Mouse (Mus musculus): Measurements from ENCODE around the gene Top2a. TPM values are rescaled to one million over a fixed set of nuclear protein-coding genes. Genes with fewer than 3 reads are reported as not detected.
A peak's percentile ranks its signal among the peaks of the same experiment; 100 is the strongest.

Gene Top2a
- polyA plus RNA-seq, 1 experiment: 161 TPM

DNA sequence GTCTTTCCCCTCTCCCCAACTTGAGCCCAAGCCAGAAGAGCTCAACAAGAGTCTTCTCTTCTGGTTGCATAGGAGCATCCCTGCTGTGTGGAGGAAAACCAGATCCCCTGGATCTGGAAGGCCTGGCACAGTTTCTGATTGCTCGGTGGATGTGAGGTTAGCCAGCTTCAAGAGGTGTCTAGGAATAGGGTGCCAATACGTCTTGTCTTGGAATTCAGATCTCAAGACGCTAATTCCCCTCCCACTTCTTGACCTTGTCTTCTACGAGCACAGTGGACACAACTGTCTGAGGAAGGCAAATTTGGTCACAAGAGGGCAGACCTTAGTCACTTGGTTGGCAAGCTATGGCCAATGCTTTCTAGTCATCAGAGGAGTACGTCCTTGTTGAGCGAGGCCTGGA is 19.6 kb upstream of the Top2a start:
- WGBS: 57% methylated on average over 6 of the region's 6 CpGs
- no peak overlapping the region for H3K27ac ChIP-seq (ENCODE audit: control insufficient read depth, insufficient read depth, low read depth, low read length, poor library complexity)
- no peak overlapping the region for H3K4me3 ChIP-seq (replicated peaks; ENCODE audit: control insufficient read depth, low read depth, low read length)
- H3K4me1 ChIP-seq (ENCODE audit: control insufficient read depth, insufficient read depth, low read length): peaks cover 3% of the 10 kb centered on the region
- no peak for TF ChIP-seq CTCF (IDR thresholded peaks at IDR 0.05; ENCODE audit: control insufficient read depth, insufficient read depth, low read length)
- no peak for TF ChIP-seq POLR2A (IDR thresholded peaks at IDR 0.05; ENCODE audit: borderline replicate concordance, control insufficient read depth, low read depth, low read length)

DNA sequence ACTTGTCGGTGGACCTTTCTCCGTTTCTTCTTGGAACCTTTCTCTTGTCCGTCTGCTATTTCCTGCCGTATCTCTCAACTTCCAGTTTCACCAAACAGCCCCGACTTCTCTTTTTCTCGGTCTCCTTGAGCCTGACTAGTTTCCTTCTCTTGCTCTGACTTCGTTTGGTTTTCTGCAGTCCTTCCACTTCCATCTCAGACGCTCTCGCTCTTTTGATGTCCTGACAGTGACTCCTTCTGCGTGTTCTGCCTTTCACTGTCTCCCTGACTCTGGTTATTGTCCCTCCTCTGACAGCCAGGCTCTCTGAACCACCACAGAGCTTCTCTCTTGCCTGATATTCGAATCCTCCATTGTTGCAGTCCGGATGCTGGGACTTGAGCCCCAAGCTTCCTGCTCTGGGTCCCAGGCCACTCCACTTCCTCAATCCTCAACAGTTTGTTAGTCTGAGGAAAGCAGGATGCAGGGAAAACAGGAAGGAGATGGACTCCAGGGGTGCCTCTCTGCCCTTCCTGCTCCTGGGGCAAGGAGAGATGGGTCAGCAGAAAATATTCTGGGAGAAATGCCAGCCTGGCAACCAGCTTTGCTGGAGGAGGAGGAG is 18.9 kb upstream of the Top2a start:
- peak overlapping the region; percentile 70 for H3K4me3 ChIP-seq (replicated peaks; ENCODE audit: control insufficient read depth, low read depth, low read length)
- 2% methylated on average over 12 of the region's 12 CpGs for WGBS
- peaks cover 3% of the 10 kb centered on the region for H3K4me1 ChIP-seq (ENCODE audit: control insufficient read depth, insufficient read depth, low read length)
- no peak for TF ChIP-seq POLR2A (IDR thresholded peaks at IDR 0.05; ENCODE audit: borderline replicate concordance, control insufficient read depth, low read depth, low read length)
- no peak for TF ChIP-seq CTCF (IDR thresholded peaks at IDR 0.05; ENCODE audit: control insufficient read depth, insufficient read depth, low read length)
- peak overlapping the region; percentile 82 for H3K27ac ChIP-seq (ENCODE audit: control insufficient read depth, insufficient read depth, low read depth, low read length, poor library complexity)

DNA sequence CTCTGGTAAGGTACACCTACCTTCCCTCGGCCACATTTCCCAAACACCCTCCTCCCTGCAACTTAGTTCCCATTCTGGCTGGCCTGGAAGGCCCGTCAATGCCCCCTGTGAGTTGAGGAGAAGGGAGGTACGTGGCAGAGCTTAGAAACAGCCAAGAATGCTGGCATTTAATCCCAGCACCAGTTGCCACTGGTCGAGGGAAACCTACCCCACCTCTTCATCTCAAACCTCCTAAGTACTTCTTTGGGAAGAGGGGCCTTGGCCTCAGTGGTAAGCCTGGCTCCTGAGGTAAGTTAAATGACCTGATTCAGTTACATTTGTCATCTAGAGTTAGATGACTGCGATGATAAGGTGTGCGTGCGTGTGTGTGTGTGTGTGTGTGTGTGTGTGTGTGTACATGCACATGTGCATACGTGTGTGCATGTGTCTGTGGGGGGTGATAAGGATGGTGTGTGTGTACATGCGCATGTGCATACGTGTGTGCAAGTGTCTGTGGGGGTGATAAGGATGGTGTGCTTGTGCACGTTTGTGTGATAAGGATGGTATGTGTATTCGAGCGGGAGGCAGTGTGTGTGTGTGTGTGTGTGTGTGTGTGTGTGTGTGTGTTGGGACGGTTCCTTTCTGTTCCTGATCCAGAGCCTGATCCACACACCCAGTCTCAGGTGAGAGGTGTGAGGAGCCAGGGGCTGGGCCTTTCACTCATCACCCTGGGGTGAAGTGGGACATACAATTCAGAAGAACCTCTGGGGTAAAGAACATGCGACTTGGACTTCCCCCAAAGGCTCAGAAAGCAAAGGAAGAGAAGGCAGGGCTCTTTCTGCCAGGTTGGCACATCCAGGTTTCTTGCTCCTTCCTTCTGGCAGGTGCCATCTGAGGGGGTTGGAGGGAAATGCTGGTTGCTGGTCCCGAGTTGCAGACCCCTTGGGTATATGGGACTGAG is 18.1 kb upstream of the Top2a start:
- Histone ChIP-seq H3K4me3 (replicated peaks; ENCODE audit: control insufficient read depth, low read depth, low read length) (peak overlapping the region; percentile 70), H3K27ac (ENCODE audit: control insufficient read depth, insufficient read depth, low read depth, low read length, poor library complexity) (peak overlapping the region; percentile 82), H3K4me1 (ENCODE audit: control insufficient read depth, insufficient read depth, low read length) (peaks cover 3% of the 10 kb centered on the region)
- 8% methylated on average over 16 of the region's 16 CpGs for WGBS
- TF ChIP-seq CTCF (IDR thresholded peaks at IDR 0.05; ENCODE audit: control insufficient read depth, insufficient read depth, low read length): no peak
- no peak for TF ChIP-seq POLR2A (IDR thresholded peaks at IDR 0.05; ENCODE audit: borderline replicate concordance, control insufficient read depth, low read depth, low read length)

DNA sequence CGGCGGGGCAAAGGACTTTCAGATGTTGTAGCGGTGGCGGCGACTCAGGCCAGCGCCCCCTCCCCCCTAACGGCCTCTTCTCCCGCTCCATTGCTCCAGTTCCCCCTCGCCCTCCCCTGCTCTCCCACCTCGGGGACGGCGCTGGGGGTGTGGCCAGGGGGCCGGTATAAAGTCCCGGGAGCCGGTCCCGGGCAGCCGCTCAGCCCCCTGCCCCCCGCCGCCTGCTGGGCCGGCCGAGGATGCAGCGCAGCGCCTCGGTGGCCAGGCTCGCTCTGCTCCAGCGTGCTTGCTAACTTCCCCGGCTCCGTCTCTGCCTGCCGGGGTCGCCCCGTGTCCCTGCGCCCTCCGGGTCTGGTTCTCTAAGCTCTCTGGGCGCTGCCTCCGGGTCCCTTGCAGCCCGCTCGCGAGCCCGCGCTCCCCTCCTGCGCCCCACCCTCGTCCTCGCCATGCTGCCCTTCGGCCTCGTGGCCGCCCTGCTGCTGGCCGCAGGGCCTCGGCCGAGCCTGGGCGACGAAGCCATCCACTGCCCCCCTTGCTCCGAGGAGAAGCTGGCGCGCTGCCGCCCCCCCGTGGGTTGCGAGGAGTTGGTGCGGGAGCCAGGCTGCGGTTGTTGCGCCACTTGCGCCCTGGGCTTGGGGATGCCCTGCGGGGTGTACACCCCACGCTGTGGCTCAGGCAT is 17.2 kb upstream of the Top2a start, which contains the start of gene Igfbp4:
Igfbp4 (plus strand) TSS at position 194 of the 679 bp plus-strand sequence.
- Histone ChIP-seq H3K4me3 (replicated peaks; ENCODE audit: control insufficient read depth, low read depth, low read length) (peak within 1 kb of the TSS; percentile 70), H3K27ac (ENCODE audit: control insufficient read depth, insufficient read depth, low read depth, low read length, poor library complexity) (peak within 1 kb of the TSS; percentile 79), H3K4me1 (ENCODE audit: control insufficient read depth, insufficient read depth, low read length) (peaks cover 3% of the 10 kb centered on the region)
- TF ChIP-seq POLR2A (IDR thresholded peaks at IDR 0.05; ENCODE audit: borderline replicate concordance, control insufficient read depth, low read depth, low read length) (peak; percentile 9; the same call in 1 of the 2 replicates), CTCF (IDR thresholded peaks at IDR 0.05; ENCODE audit: control insufficient read depth, insufficient read depth, low read length) (no peak)
- under 1% methylated on average over 63 of the region's 63 CpGs for WGBS

DNA sequence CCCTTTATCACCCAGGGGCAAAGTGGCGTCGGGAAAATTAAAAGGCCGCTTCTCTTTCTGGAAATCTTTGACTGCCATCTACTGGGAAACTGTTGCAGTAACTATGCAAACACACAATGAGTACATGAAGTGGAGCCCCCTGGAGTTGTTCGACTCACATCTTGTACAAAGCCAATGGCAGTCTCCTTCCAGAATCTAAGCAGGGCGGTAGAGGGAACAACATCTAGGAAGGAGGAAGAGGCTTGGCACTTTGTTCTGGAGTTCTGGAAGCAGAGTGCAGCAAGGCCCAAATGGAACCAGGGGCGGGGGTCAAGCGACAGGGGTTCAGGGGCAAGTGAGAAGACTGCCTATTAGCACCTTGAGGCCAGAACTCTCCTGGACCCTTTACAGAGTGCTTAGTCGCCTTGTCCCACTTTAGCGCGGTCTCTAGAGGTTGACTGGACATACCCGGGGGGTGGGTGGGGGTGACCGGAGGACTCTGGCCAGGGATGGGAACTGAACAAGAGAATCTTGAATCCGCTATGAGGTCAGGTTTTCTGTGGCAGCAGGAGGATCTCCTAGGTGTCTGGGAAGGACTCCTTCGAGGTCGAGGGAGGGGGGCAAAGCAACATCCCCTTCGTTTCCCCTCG is 16.5 kb upstream of the Top2a start:
- no peak for TF ChIP-seq CTCF (IDR thresholded peaks at IDR 0.05; ENCODE audit: control insufficient read depth, insufficient read depth, low read length)
- no peak for TF ChIP-seq POLR2A (IDR thresholded peaks at IDR 0.05; ENCODE audit: borderline replicate concordance, control insufficient read depth, low read depth, low read length)
- 2% methylated on average over 17 of the region's 17 CpGs for WGBS
- H3K4me1 ChIP-seq (ENCODE audit: control insufficient read depth, insufficient read depth, low read length): peaks cover 3% of the 10 kb centered on the region
- H3K4me3 ChIP-seq (replicated peaks; ENCODE audit: control insufficient read depth, low read depth, low read length): peak overlapping the region; percentile 56
- H3K27ac ChIP-seq (ENCODE audit: control insufficient read depth, insufficient read depth, low read depth, low read length, poor library complexity): peak overlapping the region; percentile 79

DNA sequence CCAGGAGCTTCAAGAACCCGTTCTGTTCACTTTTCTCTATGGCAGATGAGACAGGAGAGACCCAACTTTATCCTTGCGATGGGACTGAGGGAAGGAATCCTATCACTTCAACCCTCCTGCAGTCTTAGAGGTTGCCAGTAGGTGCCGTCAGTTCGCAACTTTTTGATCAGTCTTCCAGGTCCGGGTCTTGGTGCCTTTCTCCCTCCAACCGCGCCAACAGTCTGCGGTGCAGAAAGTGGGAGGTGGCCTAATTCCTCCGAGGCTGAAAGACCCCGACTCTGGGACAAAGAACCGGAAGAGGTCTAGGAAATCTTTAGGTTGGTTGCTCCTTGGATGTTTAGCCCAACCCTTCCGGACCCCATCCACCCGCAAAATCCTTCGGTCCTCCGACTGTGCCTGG is 15.8 kb upstream of the Top2a start:
- no peak overlapping the region for H3K27ac ChIP-seq (ENCODE audit: control insufficient read depth, insufficient read depth, low read depth, low read length, poor library complexity)
- H3K4me1 ChIP-seq (ENCODE audit: control insufficient read depth, insufficient read depth, low read length): peaks cover 3% of the 10 kb centered on the region
- under 1% methylated on average over 15 of the region's 15 CpGs for WGBS
- no peak for TF ChIP-seq POLR2A (IDR thresholded peaks at IDR 0.05; ENCODE audit: borderline replicate concordance, control insufficient read depth, low read depth, low read length)
- peak; percentile 69 for TF ChIP-seq CTCF (IDR thresholded peaks at IDR 0.05; ENCODE audit: control insufficient read depth, insufficient read depth, low read length)
- H3K4me3 ChIP-seq (replicated peaks; ENCODE audit: control insufficient read depth, low read depth, low read length): peak overlapping the region; percentile 29

DNA sequence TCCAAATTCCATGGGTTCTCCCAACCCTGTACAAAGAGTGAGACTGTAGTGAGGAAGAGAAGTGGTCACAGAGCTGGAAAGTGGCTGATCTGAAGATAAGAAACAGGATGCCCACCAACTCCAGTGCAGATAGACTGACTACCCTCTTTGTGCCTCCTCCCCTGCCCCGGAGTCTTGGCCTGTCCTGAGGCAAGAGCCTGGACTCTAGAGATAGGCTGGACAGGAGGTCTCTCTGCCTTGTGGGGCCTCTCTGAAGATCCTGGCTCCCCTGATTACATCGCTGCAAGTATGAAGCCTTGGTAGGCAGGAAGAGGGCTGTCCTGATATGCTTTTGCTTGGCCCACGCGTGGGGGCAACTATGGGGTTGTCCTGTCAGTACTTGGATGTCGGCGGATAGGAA is 12.3 kb upstream of the Top2a start:
- Histone ChIP-seq H3K4me1 (ENCODE audit: control insufficient read depth, insufficient read depth, low read length) (no peaks in the 10 kb centered on the region; the same call in 1 of the 2 replicates), H3K4me3 (replicated peaks; ENCODE audit: control insufficient read depth, low read depth, low read length) (no peak overlapping the region), H3K27ac (ENCODE audit: control insufficient read depth, insufficient read depth, low read depth, low read length, poor library complexity) (no peak overlapping the region)
- 20% methylated on average over 6 of the region's 6 CpGs for WGBS
- TF ChIP-seq POLR2A (IDR thresholded peaks at IDR 0.05; ENCODE audit: borderline replicate concordance, control insufficient read depth, low read depth, low read length) (no peak), CTCF (IDR thresholded peaks at IDR 0.05; ENCODE audit: control insufficient read depth, insufficient read depth, low read length) (no peak)

Measured in bone marrow, adult 2 months (tissue).